Mouse (Mus musculus) right cerebral cortex, adult 18-20 months (tissue): ENCODE results near the gene Gm20498.
"Not testable (repeated sequence)": the region's sequence is repeated elsewhere in the genome, so short reads cannot be mapped to it uniquely, and the experiment has no call there.

Source experiments
- DNase-seq: peaks from one replicate; pipeline ENCODE4 v3.0.0; 2022; ENCODE audit warnings: mixed read lengths

Gene Gm20498

GRCm38 (mm10) chr12:81532316-81533028 is at the start of gene Gm20498, which contains the start of gene Synj2bp:
TSS of gene Gm20498 (minus strand) at chr12:81532905.
TSS of gene Synj2bp (minus strand) at chr12:81532911.
- peak; percentile 91 for DNase-seq

- DNase-seq = no peak
Measured at GRCm38 (mm10) chr12:81568374-81568773, 35.7 kb upstream of the Gm20498 start, which contains the start of gene Adam21. TSS of gene Adam21 (minus strand) at chr12:81568474.

DNA sequence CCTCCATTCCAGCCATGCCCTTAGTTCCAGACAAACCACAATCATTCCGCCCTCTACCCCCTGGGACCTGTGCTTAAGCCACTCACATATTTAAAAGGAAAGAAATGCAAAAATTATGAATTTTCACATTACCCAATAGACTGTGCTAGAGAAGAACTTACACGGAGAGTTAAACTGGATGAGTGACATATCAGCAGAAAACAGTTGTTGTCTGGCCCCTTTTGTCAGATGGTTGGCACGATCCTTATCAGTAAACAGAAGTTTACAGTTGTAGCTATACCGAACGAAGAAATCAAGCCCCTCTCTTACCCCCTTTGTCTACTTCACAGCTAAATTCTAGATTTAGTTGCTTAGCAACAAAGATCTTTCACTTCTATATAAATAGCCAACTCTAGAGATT is 35.2 kb upstream of the Gm20498 start:
- no peak for DNase-seq

DNA sequence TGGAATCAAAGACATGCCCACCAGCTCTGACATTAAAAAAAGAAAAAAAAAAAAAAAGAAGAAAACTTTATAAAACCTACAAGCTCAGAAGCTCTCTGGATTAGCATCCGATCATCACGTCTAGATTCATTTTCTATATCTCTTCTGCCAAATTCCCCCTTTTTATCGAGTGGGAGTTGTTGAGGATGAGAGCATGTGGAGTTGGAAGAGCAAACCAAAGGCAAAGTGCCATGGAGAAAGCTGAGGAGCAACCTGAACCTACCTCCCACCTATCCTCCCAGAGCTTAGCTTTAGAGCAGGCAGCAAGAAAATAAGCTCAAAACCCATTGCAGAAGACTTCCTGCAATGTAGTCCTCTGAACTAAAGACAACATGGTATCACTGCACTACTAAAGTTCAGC is 31.5 kb upstream of the Gm20498 start:
- peak; percentile 18 for DNase-seq

- no peak for DNase-seq
Measured at GRCm38 (mm10) chr12:81549286-81549685, 16.6 kb upstream of the Gm20498 start.

DNA sequence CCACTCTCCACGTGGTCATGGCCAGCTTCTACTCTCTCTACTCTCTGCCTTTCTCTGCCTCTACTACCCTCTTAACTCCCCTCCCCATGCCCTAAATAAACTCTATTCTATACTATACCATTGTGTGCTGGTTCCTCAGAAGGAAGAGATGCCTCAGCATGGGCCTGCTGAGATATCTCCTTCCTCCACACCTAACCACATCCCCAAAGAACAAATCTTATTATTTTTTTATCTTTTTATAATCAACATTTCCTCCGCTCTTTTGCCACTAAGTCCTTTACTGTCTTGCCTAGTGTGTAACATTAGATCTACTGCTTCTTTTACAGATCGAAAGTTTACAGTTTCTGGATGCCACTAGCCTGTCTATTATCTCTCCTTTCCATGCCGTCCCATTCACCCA is 14.5 kb upstream of the Gm20498 start:
- DNase-seq = no peak

DNA sequence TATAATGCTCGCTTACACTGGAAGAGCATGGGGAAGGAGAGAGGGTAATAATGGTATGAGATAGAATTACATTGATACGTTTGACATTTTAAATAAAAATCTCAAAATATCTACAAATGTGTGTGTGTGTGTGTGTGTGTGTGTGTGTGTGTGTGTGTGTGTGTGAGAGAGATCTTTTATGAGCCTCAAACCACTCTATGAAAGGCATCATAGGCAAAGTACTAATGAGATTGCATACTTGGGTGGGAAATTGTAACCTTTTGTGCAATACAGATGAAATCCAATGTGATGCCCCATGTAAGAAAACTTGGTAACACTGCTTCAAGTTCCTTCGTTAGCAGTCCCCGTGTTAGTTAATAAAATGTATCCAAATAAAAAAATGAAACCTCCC is 319 bp upstream of the Gm20498 start:
- DNase-seq = no peak

DNA sequence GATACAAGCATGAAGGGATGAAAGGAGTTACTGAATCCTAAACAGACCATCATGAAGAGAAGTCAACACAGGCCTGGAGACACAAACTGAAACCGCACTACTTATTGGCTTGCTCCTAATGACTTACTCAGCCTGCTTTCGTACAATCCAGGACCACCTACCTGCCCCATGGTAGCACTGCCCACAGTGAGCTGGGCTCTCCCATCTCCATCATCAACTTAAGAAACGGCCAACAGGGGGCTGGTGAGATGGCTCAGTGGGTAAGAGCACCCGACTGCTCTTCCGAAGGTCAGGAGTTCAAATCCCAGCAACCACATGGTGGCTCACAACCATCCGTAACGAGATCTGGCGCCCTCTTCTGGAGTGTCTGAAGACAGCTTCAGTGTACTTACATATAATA is 2.1 kb downstream of the Gm20498 start:
- not testable (repeated sequence) for DNase-seq

DNA sequence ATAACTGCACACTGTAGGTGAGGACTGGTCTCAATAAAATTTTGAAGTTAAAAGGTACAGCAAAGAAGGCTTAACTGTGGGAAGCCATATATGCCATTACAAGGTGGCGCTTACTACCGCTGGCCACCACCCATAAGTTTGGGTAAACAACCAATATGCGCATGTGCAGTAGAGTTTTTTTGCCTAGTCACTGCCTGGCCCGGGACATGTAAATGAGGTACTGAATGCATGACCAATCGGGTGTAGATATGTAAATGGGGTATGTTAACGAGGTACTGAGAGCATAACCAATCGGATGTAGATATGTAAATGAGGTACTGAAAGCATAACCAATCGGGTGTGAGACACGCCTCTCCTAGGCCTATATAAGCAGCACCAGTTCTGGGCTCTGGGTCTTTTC is 35.8 kb downstream of the Gm20498 start:
- not testable (repeated sequence) for DNase-seq

DNA sequence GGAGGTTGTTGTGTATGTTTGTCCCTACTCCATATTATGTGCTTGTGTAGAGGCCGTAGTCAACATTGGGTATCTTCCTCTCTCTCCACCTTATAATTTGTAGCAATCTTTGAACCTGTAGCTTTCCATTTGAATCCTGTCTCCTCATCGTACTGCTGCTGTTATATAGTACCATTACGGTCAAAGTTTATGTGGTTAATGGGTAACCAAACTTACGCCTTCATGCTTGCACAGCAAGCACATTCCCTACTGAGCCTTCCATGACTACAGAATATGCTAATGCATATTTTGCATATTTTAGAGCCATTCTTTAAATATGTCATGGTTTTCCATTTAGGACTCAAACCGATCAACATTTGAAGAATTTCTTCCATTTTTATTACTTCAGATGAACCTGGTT is 42.2 kb downstream of the Gm20498 start:
- DNase-seq = no peak

- no peak for DNase-seq
Measured at GRCm38 (mm10) chr12:81485311-81485710, 47.4 kb downstream of the Gm20498 start.

DNA sequence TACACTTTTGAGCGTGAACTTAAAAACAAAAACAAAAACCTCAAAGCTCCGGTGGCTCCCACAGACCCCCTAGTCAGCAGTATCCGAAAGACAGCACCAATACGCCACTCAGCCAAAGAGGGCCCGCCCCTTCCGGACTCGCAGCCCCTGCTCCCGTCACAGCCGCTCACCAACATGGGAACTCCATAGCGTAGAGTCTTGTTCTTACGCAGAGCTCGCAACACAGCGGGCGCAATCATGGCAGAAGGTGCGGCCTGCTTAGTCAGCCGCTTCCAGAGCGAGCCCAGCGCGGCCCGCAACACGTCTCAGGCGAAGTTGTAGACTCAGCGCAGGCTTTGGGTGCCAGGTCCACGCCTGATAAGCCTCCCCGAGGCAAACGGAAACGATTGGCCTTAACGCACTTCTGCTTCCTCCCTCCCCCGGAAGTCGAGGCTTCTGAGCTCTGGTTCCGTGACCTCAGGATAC is 47.9 kb downstream of the Gm20498 start, which contains the start of gene Cox16:
Gene Cox16, minus strand, starts transcription at position 401 of the 465 bp plus-strand sequence.
- DNase-seq = peak; percentile 89

GRCm38 (mm10) chr12:81484212-81484611 is 48.5 kb downstream of the Gm20498 start:
- DNase-seq = no peak

GRCm38 (mm10) chr12:81483656-81484055 is 49.0 kb downstream of the Gm20498 start:
- DNase-seq = no peak

DNA sequence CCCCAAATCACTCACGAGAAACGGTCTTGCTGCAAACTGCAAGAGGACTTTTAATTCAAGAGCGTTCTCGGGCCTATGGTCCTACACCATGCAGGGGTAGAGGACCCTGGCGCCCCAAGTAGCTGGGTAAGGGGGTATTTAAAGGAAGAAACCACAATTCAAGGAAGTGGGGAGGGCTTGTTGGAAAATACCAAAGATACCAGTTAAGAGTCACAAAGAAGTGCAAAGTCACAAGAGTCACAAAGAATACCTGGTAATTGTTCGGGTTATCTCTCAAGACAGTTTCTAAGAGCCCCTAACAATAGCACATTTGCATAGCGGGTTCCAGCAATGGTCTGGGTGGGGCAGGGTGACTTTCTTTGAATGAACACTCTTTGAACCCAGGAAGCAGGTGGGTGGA is 73.7 kb downstream of the Gm20498 start:
- not testable (repeated sequence) for DNase-seq

GRCm38 (mm10) chr12:81438985-81439384 is 93.7 kb downstream of the Gm20498 start:
- not testable (repeated sequence) for DNase-seq

- not testable (repeated sequence) for DNase-seq
Measured at GRCm38 (mm10) chr12:81434778-81435177, 97.9 kb downstream of the Gm20498 start.

- no peak for DNase-seq
Measured at GRCm38 (mm10) chr12:81421846-81422245, 110.9 kb downstream of the Gm20498 start, which contains the start of gene Adam4. TSS of gene Adam4 (minus strand) at chr12:81421946.

DNA sequence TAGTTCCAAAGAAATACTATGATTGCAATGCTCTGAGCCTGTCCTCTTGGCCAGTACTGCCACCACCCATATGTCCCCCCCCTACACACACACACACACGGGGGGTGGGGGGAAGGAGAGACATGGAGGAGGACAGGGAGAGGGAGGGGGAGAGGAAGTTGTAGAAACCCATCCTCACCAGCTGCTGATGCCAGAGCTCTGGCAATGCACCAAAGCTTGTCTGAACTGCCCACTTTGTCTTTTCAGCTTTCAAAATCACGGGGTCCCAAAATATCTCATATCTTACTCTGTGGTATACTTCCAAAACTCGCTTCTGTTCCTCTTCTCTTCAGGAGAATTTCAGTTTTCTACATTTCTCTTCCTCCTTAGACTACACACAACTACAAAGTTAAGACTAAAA is 119.5 kb downstream of the Gm20498 start:
- peak; percentile 10 for DNase-seq

GRCm38 (mm10) chr12:81408966-81409365 is 123.7 kb downstream of the Gm20498 start:
- DNase-seq = no peak

DNA sequence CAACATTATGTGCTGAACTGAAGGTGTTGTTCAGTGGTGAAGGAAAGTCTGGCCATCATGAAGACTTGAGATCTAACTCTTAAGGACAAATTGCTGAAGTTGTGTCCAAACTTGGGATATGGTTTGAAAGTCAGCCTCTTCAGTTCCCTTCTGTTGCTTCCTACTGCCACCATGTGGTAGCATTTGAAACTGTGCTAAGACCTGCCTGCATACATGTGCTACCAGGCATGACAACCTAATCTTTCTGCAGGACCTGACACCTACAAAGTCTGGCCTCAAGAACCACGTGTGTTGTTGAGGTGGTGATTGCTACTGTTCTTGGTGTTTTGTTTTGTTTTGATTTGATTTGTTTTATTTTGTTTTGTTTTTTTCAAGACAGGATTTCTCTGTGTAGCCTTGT is 130.5 kb downstream of the Gm20498 start:
- DNase-seq = peak; percentile 72

DNA sequence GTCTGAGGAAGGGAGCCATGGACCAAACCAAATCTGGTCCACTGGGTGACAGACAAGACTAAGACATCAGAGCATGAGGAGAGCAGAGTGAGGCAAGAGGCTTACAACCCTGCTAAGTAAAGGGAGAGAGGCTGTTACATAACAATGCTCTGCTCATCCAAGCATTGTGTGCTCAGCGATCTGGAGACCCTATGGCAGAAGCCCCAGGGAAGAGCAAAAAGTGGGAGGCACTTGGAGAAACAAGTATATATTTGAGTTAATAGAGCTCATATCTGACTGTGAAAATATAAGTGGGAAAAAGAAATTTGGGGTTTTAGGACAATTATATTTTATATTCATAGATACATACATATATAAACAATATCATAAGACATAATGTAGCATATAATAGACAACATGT is 153.3 kb downstream of the Gm20498 start, which contains the start of gene Gm4787:
Gene Gm4787, minus strand, starts transcription at position 101 of the 400 bp plus-strand sequence.
- not testable (repeated sequence) for DNase-seq

DNA sequence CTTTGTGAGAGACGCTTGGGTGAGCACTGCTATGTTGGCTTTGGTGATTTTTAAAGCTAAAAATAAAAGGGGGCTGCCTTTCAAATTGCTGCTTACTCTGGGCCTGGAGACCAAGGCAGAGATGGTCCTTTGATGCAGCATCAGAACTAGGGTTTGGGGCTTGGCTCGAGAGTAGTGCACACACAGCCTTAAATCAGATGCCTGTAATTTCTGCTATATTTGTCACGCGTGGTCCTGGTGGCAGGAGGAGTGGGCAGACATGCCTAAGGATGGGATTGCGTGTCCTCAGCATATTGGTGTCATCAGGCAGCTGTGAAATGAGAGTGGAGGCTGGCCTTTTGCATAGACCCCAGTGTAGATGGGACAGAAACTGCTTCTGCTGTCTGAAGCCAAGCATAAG is 198.9 kb downstream of the Gm20498 start:
- no peak for DNase-seq

GRCm38 (mm10) chr12:81332875-81333421 is 199.8 kb downstream of the Gm20498 start, which contains the start of gene Slc8a3:
TSS of gene Slc8a3 (minus strand) at chr12:81333180.
- DNase-seq = peak; percentile 78
